Mouse (Mus musculus) heart, embryonic 14.5 days (tissue): ENCODE results near the gene Utp6. TPM values are rescaled to one million over a fixed set of nuclear protein-coding genes. Genes with fewer than 3 reads are reported as not detected.

Source experiments
- ATAC-seq: fragments of 200-750 bp; cut with Nextera tagmentation; 2 replicates; pipeline ENCODE4 v1.8.0; 2017; ENCODE audit warnings: low read depth, moderate TSS enrichment; ENCODE audit not compliant: insufficient number of reproducible peaks, insufficient read depth, low FRiP score
- H3K27ac ChIP-seq, 2 experiments: fragments of 200-500 bp in 1 of 2; fragments of 300-500 bp in 1 of 2; sonication (generic) in 1 of 2; replicated peaks in 1 of 2; 2 replicates each; pipeline ENCODE4 v1.5.1; 2012 to 2014; ENCODE audit warnings: low read depth in 2 of 2, low read length in 2 of 2, control low read depth in 1 of 2, mild to moderate bottlenecking in 1 of 2, mixed read lengths in 1 of 2; ENCODE audit not compliant: control insufficient read depth in 1 of 2, insufficient read depth in 1 of 2
- H3K27me3 ChIP-seq: fragments of 300-500 bp; sonication (generic); 2 replicates; pipeline ENCODE4 v1.6.1; 2014; ENCODE audit warnings: mild to moderate bottlenecking, low read length, control low read depth; ENCODE audit not compliant: control insufficient read depth, insufficient read depth
- H3K36me3 ChIP-seq: fragments of 300-500 bp; sonication (generic); 2 replicates; pipeline ENCODE4 v1.6.1; 2014; ENCODE audit warnings: mild to moderate bottlenecking, control low read depth, low read length, mixed read lengths; ENCODE audit not compliant: control insufficient read depth, insufficient read depth
- H3K4me1 ChIP-seq, 2 experiments: fragments of 200-500 bp in 1 of 2; fragments of 300-500 bp in 1 of 2; sonication (generic) in 1 of 2; 2 replicates each; pipeline ENCODE4 v1.6.1; 2012 to 2014; ENCODE audit warnings: low read length in 2 of 2, control low read depth in 1 of 2, mixed read lengths in 1 of 2; ENCODE audit not compliant: control insufficient read depth in 2 of 2, insufficient read depth in 2 of 2
- H3K4me2 ChIP-seq: fragments of 300-500 bp; sonication (generic); 2 replicates; pipeline ENCODE4 v1.6.1; 2014; ENCODE audit warnings: mild to moderate bottlenecking, low read length
- H3K4me3 ChIP-seq, 2 experiments: fragments of 200-500 bp in 1 of 2; fragments of 300-500 bp in 1 of 2; sonication (generic) in 1 of 2; 2 replicates each; pipeline ENCODE4 v1.5.1; 2012 to 2014; ENCODE audit warnings: low read length in 2 of 2, mild to moderate bottlenecking in 2 of 2, control low read depth in 1 of 2, low read depth in 1 of 2, moderate library complexity in 1 of 2; ENCODE audit not compliant: control insufficient read depth in 1 of 2, insufficient read depth in 1 of 2
- H3K9ac ChIP-seq: fragments of 300-500 bp; sonication (generic); 2 replicates; pipeline ENCODE4 v1.6.1; 2014; ENCODE audit warnings: mild to moderate bottlenecking, low read length
- H3K9me3 ChIP-seq: fragments of 300-500 bp; sonication (generic); 2 replicates; pipeline ENCODE4 v1.6.1; 2016; ENCODE audit warnings: low read length, control low read depth; ENCODE audit not compliant: control insufficient read depth
- WGBS: fragments of 180-500 bp; shearing (Covaris S2); extraction: QIAGEN DNeasy Blood & Tissue Kit; methylation state at CpG from one replicate; pipeline ENCODE4 v1.1.7; 2014; 5-methylcytosine and 5-hydroxymethylcytosine counted together
- polyA plus RNA-seq: library from polyadenylated mRNA; unstranded; fragments of >200 nt; fragmentation: Nextera tagmentation; extraction: Ambion mirVana; gene quantifications from 2 replicates; pipeline ENCODE4 v1.2.1, GENCODE M21; 2014

Gene Utp6
- polyA plus RNA-seq, 1 experiment from 2014 or later, result 33.2 TPM

- no peak for ATAC-seq
- H3K27me3 ChIP-seq, result no peaks in the 10 kb centered on the region
- H3K9ac ChIP-seq, result no peak overlapping the region
- H3K4me2 ChIP-seq, result no peak overlapping the region
- no peak overlapping the region for H3K4me3 ChIP-seq
- peaks cover 95% of the 10 kb centered on the region for H3K36me3 ChIP-seq
- no peak overlapping the region for H3K27ac ChIP-seq
- 90% methylated on average over 3 of the region's 3 CpGs for WGBS
- H3K9me3 ChIP-seq, result no peaks in the 10 kb centered on the region
- H3K4me1 ChIP-seq, result no peaks in the 10 kb centered on the region
Observed at GRCm38 (mm10) chr11:79947265-79947664, 14.9 kb downstream of the Utp6 start.

GRCm38 (mm10) chr11:79943601-79944000, 18.6 kb downstream of the Utp6 start:
- Histone ChIP-seq H3K27me3 (no peaks in the 10 kb centered on the region), H3K36me3 (peaks cover 98% of the 10 kb centered on the region), H3K4me1 (no peaks in the 10 kb centered on the region), H3K9ac (no peak overlapping the region), H3K27ac (no peak overlapping the region), H3K9me3 (no peaks in the 10 kb centered on the region), H3K4me2 (no peak overlapping the region), H3K4me3 (no peak overlapping the region)
- 77% methylated on average over 7 of the region's 7 CpGs for WGBS
- no peak for ATAC-seq

GRCm38 (mm10) chr11:79943136-79943535, 19.1 kb downstream of the Utp6 start:
- no peak for ATAC-seq
- WGBS, result 93% methylated on average over 8 of the region's 8 CpGs
- H3K9me3 ChIP-seq, result no peaks in the 10 kb centered on the region
- no peaks in the 10 kb centered on the region for H3K4me1 ChIP-seq
- no peaks in the 10 kb centered on the region for H3K27me3 ChIP-seq
- H3K27ac ChIP-seq, result no peak overlapping the region
- peaks cover 98% of the 10 kb centered on the region for H3K36me3 ChIP-seq
- no peak overlapping the region for H3K4me2 ChIP-seq
- no peak overlapping the region for H3K9ac ChIP-seq
- no peak overlapping the region for H3K4me3 ChIP-seq

GRCm38 (mm10) chr11:79935766-79936165, 26.4 kb downstream of the Utp6 start:
- Histone ChIP-seq H3K4me1 (no peaks in the 10 kb centered on the region), H3K4me3 (no peak overlapping the region), H3K4me2 (no peak overlapping the region), H3K36me3 (peaks cover 91% of the 10 kb centered on the region), H3K27ac (no peak overlapping the region), H3K9ac (no peak overlapping the region), H3K9me3 (no peaks in the 10 kb centered on the region), H3K27me3 (no peaks in the 10 kb centered on the region)
- ATAC-seq, result no peak
- 83% methylated on average over 9 of the region's 9 CpGs for WGBS

- H3K4me2 ChIP-seq, result no peak overlapping the region
- H3K9me3 ChIP-seq, result no peaks in the 10 kb centered on the region
- no peaks in the 10 kb centered on the region for H3K4me1 ChIP-seq
- H3K36me3 ChIP-seq, result no peaks in the 10 kb centered on the region
- H3K4me3 ChIP-seq, result no peak overlapping the region
- no peak for ATAC-seq
- no peak overlapping the region for H3K9ac ChIP-seq
- H3K27me3 ChIP-seq, result no peaks in the 10 kb centered on the region
- 75% methylated on average over 1 of the region's 1 CpGs for WGBS
- no peak overlapping the region for H3K27ac ChIP-seq
Observed at GRCm38 (mm10) chr11:79922766-79923165, 39.4 kb downstream of the Utp6 start.

GRCm38 (mm10) chr11:79922157-79922556, 40.0 kb downstream of the Utp6 start:
- H3K4me3 ChIP-seq, result no peak overlapping the region
- no peak overlapping the region for H3K9ac ChIP-seq
- H3K4me2 ChIP-seq, result no peak overlapping the region
- H3K27ac ChIP-seq, result no peak overlapping the region
- H3K27me3 ChIP-seq, result no peaks in the 10 kb centered on the region
- 77% methylated on average over 3 of the region's 3 CpGs for WGBS
- no peaks in the 10 kb centered on the region for H3K4me1 ChIP-seq
- no peaks in the 10 kb centered on the region for H3K9me3 ChIP-seq
- no peak for ATAC-seq
- no peaks in the 10 kb centered on the region for H3K36me3 ChIP-seq

- H3K4me2 ChIP-seq, result no peak overlapping the region
Observed at GRCm38 (mm10) chr11:79920505-79921025, 41.6 kb downstream of the Utp6 start.

More at GRCm38 (mm10) chr11:79920505-79921025, 41.6 kb downstream of the Utp6 start:
- ATAC-seq, result no peak
- Histone ChIP-seq H3K27ac (no peak overlapping the region), H3K9me3 (no peaks in the 10 kb centered on the region), H3K4me3 (no peak overlapping the region), H3K36me3 (no peaks in the 10 kb centered on the region), H3K4me1 (peaks cover 4% of the 10 kb centered on the region in 2 experiments; a peak in 3 of 4 replicates), H3K9ac (no peak overlapping the region), H3K27me3 (no peaks in the 10 kb centered on the region)
- WGBS, result 45% methylated on average over 5 of the region's 5 CpGs
